7 mouse cellular contexts compared by ENCODE assay signal in genomic region chr4:86669780-86670201, GRCm38 (mm10). TPM values are rescaled to one million over a fixed set of nuclear protein-coding genes. Genes with fewer than 3 reads are reported as not detected.
DNase-seq lines count a peak whose midpoint lies in the region; ATAC-seq and TF ChIP-seq lines count a peak whose summit lies in the region.

Plin2 (minus strand) TSS chr4:86670060.

- peaks cover 28% of the 10 kb centered on the region for H3K36me3 ChIP-seq in intestine, postnatal 0 days (ENCODE audit: control insufficient read depth, insufficient read depth)
- H3K36me3 ChIP-seq in limb, embryonic 13.5 days = peaks cover 19% of the 10 kb centered on the region
- 0 out of 2 replicates have a peak, but pooled peaks cover 3% of the 10 kb centered on the region for H3K36me3 ChIP-seq in midbrain, embryonic 14.5 days (ENCODE audit: control insufficient read depth, insufficient read depth, low read length)

- WGBS in intestine, postnatal 0 days = under 1% methylated on average over 18 of the region's 18 CpGs
- under 1% methylated on average over 18 of the region's 18 CpGs for WGBS in limb, embryonic 13.5 days
- WGBS in midbrain, embryonic 14.5 days = under 1% methylated on average over 18 of the region's 18 CpGs

- no peaks in the 10 kb centered on the region for H3K27me3 ChIP-seq in intestine, postnatal 0 days (replicated peaks; ENCODE audit: control insufficient read depth, insufficient read depth, low read length)
- no peaks in the 10 kb centered on the region for H3K27me3 ChIP-seq in limb, embryonic 13.5 days
- no peaks in the 10 kb centered on the region for H3K27me3 ChIP-seq in midbrain, embryonic 14.5 days (ENCODE audit: control insufficient read depth, insufficient read depth, low read length)

- H3K4me2 ChIP-seq in intestine, postnatal 0 days (replicated peaks; ENCODE audit: low read depth) = peak within 1 kb of the TSS; percentile 70
- peak within 1 kb of the TSS; percentile 73 for H3K4me2 ChIP-seq in limb, embryonic 13.5 days (replicated peaks)
- H3K4me2 ChIP-seq in midbrain, embryonic 14.5 days (ENCODE audit: low read length) = peak within 1 kb of the TSS; percentile 75

- peak; percentile 92 for DNase-seq in adrenal gland, postnatal 10 days
- peak; percentile 80 for DNase-seq in embryo, embryonic 9.5 days (ENCODE audit: extremely low spot score)
- DNase-seq in midbrain, embryonic 14.5 days = peak; percentile 70
- peak; percentile 39 to 57 for DNase-seq in spleen, adult 18-20 months

- peak within 1 kb of the TSS; percentile 87 for H3K9ac ChIP-seq in intestine, postnatal 0 days (ENCODE audit: low read depth, low read length)
- peak within 1 kb of the TSS; percentile 82 for H3K9ac ChIP-seq in limb, embryonic 13.5 days
- H3K9ac ChIP-seq in midbrain, embryonic 14.5 days (replicated peaks; ENCODE audit: low read length) = peak within 1 kb of the TSS; percentile 75

- H3K4me1 ChIP-seq in intestine, postnatal 0 days (replicated peaks; ENCODE audit: control insufficient read depth, insufficient read depth, low read length) = peaks cover 8% of the 10 kb centered on the region; the same call in 1 of the 2 replicates
- peaks cover 15% of the 10 kb centered on the region for H3K4me1 ChIP-seq in limb, embryonic 13.5 days
- no peaks in the 10 kb centered on the region; the same call in 1 of the 2 replicates for H3K4me1 ChIP-seq in midbrain, embryonic 14.5 days (ENCODE audit: control insufficient read depth, insufficient read depth, low read length)

- H3K9me3 ChIP-seq in intestine, postnatal 0 days (ENCODE audit: control insufficient read depth) = no peaks in the 10 kb centered on the region
- no peaks in the 10 kb centered on the region for H3K9me3 ChIP-seq in limb, embryonic 13.5 days
- no peaks in the 10 kb centered on the region for H3K9me3 ChIP-seq in midbrain, embryonic 14.5 days (ENCODE audit: control insufficient read depth, low read length)

- TF ChIP-seq CTCF in intestine, postnatal 0 days (IDR thresholded peaks at IDR 0.05; ENCODE audit: low read depth) = no peak

- H3K4me3 ChIP-seq in intestine, postnatal 0 days (ENCODE audit: low read depth, low read length) = peak within 1 kb of the TSS; percentile 79
- peak within 1 kb of the TSS; percentile 67 for H3K4me3 ChIP-seq in limb, embryonic 13.5 days
- H3K4me3 ChIP-seq in midbrain, embryonic 14.5 days (replicated peaks; ENCODE audit: low read depth, low read length) = peak within 1 kb of the TSS; percentile 51

- H3K27ac ChIP-seq in intestine, postnatal 0 days (ENCODE audit: low read depth, low read length) = peak within 1 kb of the TSS; percentile 98
- peak within 1 kb of the TSS; percentile 69; the same call in 1 of the 2 replicates for H3K27ac ChIP-seq in limb, embryonic 13.5 days
- no peak within 1 kb of the TSS for H3K27ac ChIP-seq in midbrain, embryonic 14.5 days (replicated peaks; ENCODE audit: low read depth, low read length)

- ATAC-seq in granulocyte monocyte progenitor cell, adult 5-6 weeks (replicated peaks; ENCODE audit: poor library complexity, severe bottlenecking) = peak; percentile 48
- peak; percentile 89 for ATAC-seq in intestine, postnatal 0 days
- peak; percentile 92 for ATAC-seq in limb, embryonic 13.5 days (ENCODE audit: low FRiP score, low read depth)
- peak; percentile 68 for ATAC-seq in midbrain, embryonic 14.5 days (ENCODE audit: low FRiP score, low TSS enrichment)

RNA-seq across cellular contexts. Expression of gene Plin2, which starts in this region (rescaled TPM):
- 100 to 1,000 TPM; 298 to 336 TPM for total RNA-seq in adrenal gland, postnatal 10 days (2021)
- total RNA-seq in granulocyte monocyte progenitor cell, adult 5-6 weeks (2014; fragmentation: Nextera tagmentation) = 51.6 and 63.3 TPM in 2 replicates
- 73.6 and 73.7 TPM in 2 replicates for total RNA-seq in granulocyte monocyte progenitor cell, adult 5-6 weeks (2017)
- 500 and 531 TPM in 2 replicates for polyA plus RNA-seq in intestine, postnatal 0 days (2015; fragmentation: Nextera tagmentation; extraction: Ambion mirVana)
- 86.6 and 88.0 TPM in 2 replicates for polyA plus RNA-seq in limb, embryonic 13.5 days (2015; fragmentation: Nextera tagmentation; extraction: Ambion mirVana)
- 30.9 and 41.3 TPM in 2 replicates for polyA plus RNA-seq in midbrain, embryonic 14.5 days (2014; fragmentation: Nextera tagmentation; extraction: Ambion mirVana)

Comparison
In these comparisons a context has a peak if more than half of its experiments do, and no peak if none do; other contexts are left out.
1. RNA of gene Plin2 (total RNA-seq): 298 to 336 TPM in adrenal gland, postnatal 10 days; 51.6 to 73.7 TPM in granulocyte monocyte progenitor cell, adult 5-6 weeks; every median in the first group is over 4 times any median in the second.
2. Peak in every context shown above with its lines, with median percentiles within 50 percentile points of each other: DNase-seq, ATAC-seq, H3K4me2 ChIP-seq, H3K4me3 ChIP-seq and H3K9ac ChIP-seq.